Mouse (Mus musculus) CH12.LX (cell line): ENCODE data around the gene 2700081O15Rik.

Source experiments
- BHLHE40 ChIP-seq: IDR thresholded peaks from 2 replicates; pipeline ENCODE4 v1.6.1; 2011; ENCODE audit warnings: mild to moderate bottlenecking, low read depth, low read length, improper control_type of control experiment
- CTCF ChIP-seq, 2 experiments: IDR thresholded peaks in 1 of 2; conservative IDR thresholded peaks in 1 of 2; 2 replicates each; pipeline ENCODE4 v1.5.1; 2011 to 2012; ENCODE audit warnings: low read depth in 2 of 2, low read length in 2 of 2, improper control_type of control experiment in 1 of 2, inconsistent platforms in 1 of 2, mild to moderate bottlenecking in 1 of 2, moderate library complexity in 1 of 2
- EP300 ChIP-seq: IDR thresholded peaks from 2 replicates; pipeline ENCODE4 v1.6.1; 2011; ENCODE audit warnings: low read length, improper control_type of control experiment
- ETS1 ChIP-seq: conservative IDR thresholded peaks from 2 replicates; pipeline ENCODE4 v1.6.1; 2012; ENCODE audit warnings: low read depth, mild to moderate bottlenecking, inconsistent platforms, low read length, improper control_type of control experiment, moderate library complexity
- KAT2A ChIP-seq: IDR thresholded peaks from 2 replicates; pipeline ENCODE4 v1.6.1; 2012; ENCODE audit warnings: low read length, improper control_type of control experiment, inconsistent platforms; ENCODE audit not compliant: insufficient replicate concordance
- MAFK ChIP-seq: IDR thresholded peaks from 2 replicates; pipeline ENCODE4 v1.6.1; 2011; ENCODE audit warnings: low read length, improper control_type of control experiment; ENCODE audit not compliant: insufficient replicate concordance
- NELFE ChIP-seq: IDR thresholded peaks from 2 replicates; pipeline ENCODE4 v1.6.1; 2011; ENCODE audit warnings: low read depth, low read length, improper control_type of control experiment
- PAX5 ChIP-seq: IDR thresholded peaks from 2 replicates; pipeline ENCODE4 v1.6.1; 2012; ENCODE audit warnings: low read length, inconsistent platforms, mixed read lengths
- POLR2A ChIP-seq: IDR thresholded peaks from 2 replicates; pipeline ENCODE4 v1.6.1; 2011; ENCODE audit warnings: low read depth, mild to moderate bottlenecking, improper control_type of control experiment, low read length
- RAD21 ChIP-seq: IDR thresholded peaks from 2 replicates; pipeline ENCODE4 v1.6.1; 2011; ENCODE audit warnings: low read depth, mild to moderate bottlenecking, low read length, improper control_type of control experiment, moderate library complexity
- USF2 ChIP-seq: conservative IDR thresholded peaks from 2 replicates; pipeline ENCODE4 v1.6.1; 2011; ENCODE audit warnings: low read depth, low read length, improper control_type of control experiment
- ZKSCAN1 ChIP-seq: IDR thresholded peaks from 2 replicates; pipeline ENCODE4 v1.6.1; 2012; ENCODE audit warnings: low read depth, inconsistent platforms, low read length, improper control_type of control experiment, borderline replicate concordance
- ZMIZ1 ChIP-seq: IDR thresholded peaks from 2 replicates; pipeline ENCODE4 v1.6.1; 2012; ENCODE audit warnings: low read depth, mild to moderate bottlenecking, inconsistent platforms, low read length, improper control_type of control experiment
- ZNF384 ChIP-seq: IDR thresholded peaks from 2 replicates; pipeline ENCODE4 v1.6.1; 2012; ENCODE audit warnings: low read depth, low read length, improper control_type of control experiment, inconsistent platforms

DNA sequence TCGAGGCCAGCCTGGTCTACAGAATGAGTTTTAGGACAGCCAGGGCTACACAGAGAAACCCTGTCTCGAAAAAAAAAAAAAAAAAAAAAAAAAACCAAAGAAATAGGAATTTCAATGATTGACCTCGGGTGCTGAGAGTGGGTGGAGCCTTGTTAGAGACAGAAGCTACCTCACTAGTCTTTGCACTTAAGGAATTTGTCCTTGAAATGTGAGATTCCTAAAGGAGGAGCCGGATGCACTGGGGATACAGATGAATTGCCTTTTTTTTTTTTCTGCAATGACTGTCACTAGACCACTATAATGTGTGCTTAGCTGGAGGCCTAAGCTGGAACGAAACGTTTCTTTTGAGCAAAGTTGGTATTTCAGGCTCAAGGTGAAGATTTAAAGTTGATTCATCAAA is 28.9 kb upstream of the 2700081O15Rik start:
- TF ChIP-seq KAT2A (no peak), MAFK (no peak), ZMIZ1 (no peak), CTCF (conservative IDR thresholded peaks at IDR 0.05 in 1 of 2, IDR thresholded peaks at IDR 0.05 in 1 of 2; ENCODE audit: low read depth in 2 of 2, low read length in 2 of 2) (no peak), ZNF384 (no peak), BHLHE40 (no peak), USF2 (no peak), POLR2A (no peak), EP300 (no peak), NELFE (no peak), ZKSCAN1 (no peak), ETS1 (no peak), RAD21 (no peak), PAX5 (no peak)
